8 mouse cellular contexts compared by ENCODE assay signal in the genomic region with DNA sequence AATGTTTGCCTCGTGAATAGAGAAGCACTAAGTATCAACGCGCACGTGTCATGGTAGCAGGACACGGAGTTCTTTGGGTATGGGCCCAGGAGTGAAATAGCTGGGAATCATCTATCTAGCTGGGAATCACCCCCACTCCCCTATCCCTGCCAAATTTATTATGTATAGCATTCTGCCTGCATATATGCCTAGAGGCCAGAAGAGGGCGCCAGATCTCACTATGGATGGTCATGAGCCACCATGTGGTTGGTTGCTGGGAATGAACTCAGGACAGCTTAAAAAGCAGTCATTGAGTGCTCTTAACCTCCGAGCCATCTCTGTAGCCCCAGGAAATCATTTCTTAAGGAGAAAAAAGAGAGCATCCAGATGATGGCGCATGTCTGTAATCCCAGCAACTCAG. TPM values are rescaled to one million over a fixed set of nuclear protein-coding genes. Genes with fewer than 3 reads are reported as not detected.
A peak's percentile ranks its signal among the peaks of the same experiment; 100 is the strongest.
DNase-seq lines count a peak whose midpoint lies in the region; ATAC-seq and TF ChIP-seq lines count a peak whose summit lies in the region.

No protein-coding gene starts in this region.

- no peaks in the 10 kb centered on the region for H3K9me3 ChIP-seq in heart, embryonic 11.5 days (replicated peaks; ENCODE audit: control insufficient read depth, low read length)
- peaks cover 13% of the 10 kb centered on the region for H3K9me3 ChIP-seq in CH12.LX (replicated peaks; ENCODE audit: low read length)

- H3K4me2 ChIP-seq in heart, embryonic 11.5 days: no peak overlapping the region
- H3K4me2 ChIP-seq in CH12.LX (ENCODE audit: insufficient read depth, low read depth, poor library complexity, severe bottlenecking): no peak overlapping the region

- H3K27me3 ChIP-seq in heart, embryonic 11.5 days (ENCODE audit: control insufficient read depth, insufficient read depth, low read length): peaks cover 5% of the 10 kb centered on the region
- H3K27me3 ChIP-seq in CH12.LX (replicated peaks): no peaks in the 10 kb centered on the region

- no peaks in the 10 kb centered on the region for H3K79me2 ChIP-seq in CH12.LX (replicated peaks; ENCODE audit: control insufficient read depth, extremely low read depth, insufficient read depth, poor library complexity, severe bottlenecking)

- no peaks in the 10 kb centered on the region for H3K4me1 ChIP-seq in heart, embryonic 11.5 days (ENCODE audit: control insufficient read depth, insufficient read depth, low read length)
- peaks cover 0 to 15% of the 10 kb centered on the region in 2 experiments; a peak in 2 of 4 replicates for H3K4me1 ChIP-seq in CH12.LX (ENCODE audit: control insufficient read depth in 1 of 2, insufficient read depth in 2 of 2)

- H3K9ac ChIP-seq in heart, embryonic 11.5 days (ENCODE audit: low read depth, low read length): no peak overlapping the region
- no peak overlapping the region for H3K9ac ChIP-seq in CH12.LX (ENCODE audit: insufficient read depth, low read depth)

- peak; percentile 60 to 99 for TF ChIP-seq CTCF in CH12.LX (conservative IDR thresholded peaks at IDR 0.05 in 1 of 2, IDR thresholded peaks at IDR 0.05 in 1 of 2; ENCODE audit: low read depth in 2 of 2, low read length in 2 of 2)

- dilution Hi-C loops in CH12.LX (cut with MboI; ENCODE audit: extremely low pct_ligation_motif_present, extremely low pct_unique_long_range_greater_than_20kb, low sequenced_read_pairs): no loop called here

- no peak overlapping the region for H3K4me3 ChIP-seq in heart, embryonic 11.5 days (ENCODE audit: low read depth, low read length)
- no peak overlapping the region for H3K4me3 ChIP-seq in CH12.LX (replicated peaks in 1 of 3; ENCODE audit: low read depth in 2 of 3, low read length in 2 of 3, poor library complexity in 1 of 3)

- no peak for TF ChIP-seq POLR2A in CH12.LX (IDR thresholded peaks at IDR 0.05; ENCODE audit: low read depth, low read length)

- no peak for TF ChIP-seq EP300 in CH12.LX (IDR thresholded peaks at IDR 0.05; ENCODE audit: low read length)

- no peak for ATAC-seq in heart, embryonic 11.5 days (replicated peaks; ENCODE audit: insufficient number of reproducible peaks, low FRiP score, low TSS enrichment)

- peak; percentile 58 for TF ChIP-seq RAD21 in CH12.LX (IDR thresholded peaks at IDR 0.05; ENCODE audit: low read depth, low read length)

- no peak overlapping the region for H3K27ac ChIP-seq in heart, embryonic 11.5 days (ENCODE audit: low read depth, low read length)
- no peak overlapping the region for H3K27ac ChIP-seq in CH12.LX (ENCODE audit: insufficient read depth, low read depth)

- DNase-seq in heart, postnatal 4 days: peak; percentile 56
- DNase-seq in 3T3-L1 (ENCODE audit: low read depth, low spot score): peak; percentile 71
- peak; percentile 67 for DNase-seq in CH12.LX (ENCODE audit: extremely low read depth)
- peak; percentile 59 to 75 for DNase-seq in cerebellum, postnatal 14 days
- peak; percentile 59 for DNase-seq in lung, postnatal 10 days
- no peak for DNase-seq in frontal cortex, postnatal 36 days (ENCODE audit: low spot score in 2 of 2)
- DNase-seq in layer of hippocampus, adult 18-20 months (ENCODE audit: low spot score in 2 of 2): no peak

- WGBS in heart, embryonic 11.5 days (ENCODE audit: insufficient replicate concordance): 19% methylated on average over 8 of the region's 8 CpGs

- in situ Hi-C loops in CH12.LX (cut with MboI; ENCODE audit: low pct_ligation_motif_present, low pct_unique_long_range_greater_than_20kb, low sequenced_read_pairs): loop anchor here (10.0 kb wide), 1 partner anchor 294 kb away; a partner anchor contains a TSS

- H3K36me3 ChIP-seq in heart, embryonic 11.5 days (ENCODE audit: control insufficient read depth, insufficient read depth, low read length): no peaks in the 10 kb centered on the region
- H3K36me3 ChIP-seq in CH12.LX (replicated peaks in 1 of 2; ENCODE audit: control insufficient read depth in 1 of 2, insufficient read depth in 1 of 2, low read length in 1 of 2): no peaks in the 10 kb centered on the region

TF ChIP-seq in CH12.LX, 34 proteins besides CTCF, POLR2A, EP300 and RAD21:
- TF ChIP-seq NELFE (IDR thresholded peaks at IDR 0.05; ENCODE audit: low read depth, low read length) (peak; percentile 60; the same call in 1 of the 2 replicates), IRF4 (IDR thresholded peaks at IDR 0.05; ENCODE audit: low read depth, low read length) (0 out of 2 replicates have a peak, but pooled peaks have one; percentile 26), ZKSCAN1 (IDR thresholded peaks at IDR 0.05; ENCODE audit: borderline replicate concordance, low read depth, low read length) (no peak), BHLHE40 (IDR thresholded peaks at IDR 0.05; ENCODE audit: low read depth, low read length) (no peak), NRF1 (IDR thresholded peaks at IDR 0.05; ENCODE audit: low read depth, low read length) (0 out of 2 replicates have a peak, but pooled peaks have one; percentile 10), MYC (IDR thresholded peaks at IDR 0.05; ENCODE audit: low read depth, low read length) (peak; percentile 85), SMC3 (IDR thresholded peaks at IDR 0.05; ENCODE audit: low read depth, low read length) (peak; percentile 78), ZC3H11A (IDR thresholded peaks at IDR 0.05; ENCODE audit: low read depth, low read length) (peak; percentile 19; the same call in 1 of the 2 replicates)

RNA-seq across cellular contexts. Expression of a gene that starts 30.0 kb away (rescaled TPM):
- total RNA-seq in heart, postnatal 4 days (2021): 1 to 10 TPM; 1.7 to 2.0 TPM
- polyA plus RNA-seq in heart, embryonic 11.5 days (2014; fragmentation: Nextera tagmentation; extraction: Ambion mirVana): 0.72 and 1.1 TPM in 2 replicates
- total RNA-seq in CH12.LX (2012; rRNA removed) (10.0 and 12.1 TPM in 2 replicates), CH12.LX (2014; rRNA removed) (5.6 and 8.1 TPM in 2 replicates)
- 12.4 and 14.7 TPM in 2 replicates for polyA plus RNA-seq in CH12.LX (2012; ENCODE audit: insufficient read length, low read depth)
- total RNA-seq in layer of hippocampus, adult 18-20 months (2021): 10 to 100 TPM; 62.3 to 62.7 TPM

RNA-seq across cellular contexts. Expression of a gene that starts 49.5 kb away (rescaled TPM):
- 10 to 100 TPM in 1 of 2 experiments, 1 to 10 TPM in 1; 8.7 to 10.1 TPM for total RNA-seq in heart, postnatal 4 days (2021)
- 9.5 and 12.0 TPM in 2 replicates for polyA plus RNA-seq in heart, embryonic 11.5 days (2014; fragmentation: Nextera tagmentation; extraction: Ambion mirVana)
- total RNA-seq in CH12.LX (2012; rRNA removed) (3.9 and 4.7 TPM in 2 replicates), CH12.LX (2014; rRNA removed) (8.7 and 10.4 TPM in 2 replicates)
- 94.3 and 98.5 TPM in 2 replicates for polyA plus RNA-seq in CH12.LX (2012; ENCODE audit: insufficient read length, low read depth)
- total RNA-seq in layer of hippocampus, adult 18-20 months (2021): 1 to 10 TPM; 4.3 to 4.4 TPM

Comparison
In these comparisons a context has a peak if more than half of its experiments do, and no peak if none do; other contexts are left out.
1. DNase-seq: peak in heart, postnatal 4 days (single experiment), 3T3-L1 (single experiment), CH12.LX (single experiment), cerebellum, postnatal 14 days (2 of 2) and lung, postnatal 10 days (single experiment); none in frontal cortex, postnatal 36 days (0 of 2) and layer of hippocampus, adult 18-20 months (0 of 2).
2. RNA of a gene that starts 30.0 kb away (total RNA-seq): 62.3 to 62.7 TPM in layer of hippocampus, adult 18-20 months; 5.6 to 12.1 TPM in CH12.LX and 1.7 to 2.0 TPM in heart, postnatal 4 days; every median in the first group is over 4 times any median in the second.